Mouse (Mus musculus) heart, postnatal 10 days (tissue): ENCODE results near the gene Mynn. TPM values are rescaled to one million over a fixed set of nuclear protein-coding genes. Genes with fewer than 3 reads are reported as not detected.

Experiments
- DNase-seq, 2 experiments: peaks; one replicate each; pipeline ENCODE4 v3.0.0; 2021
- intact Hi-C: fragments of 180-260 bp; cut with DNase I; formaldehyde crosslinking; loops from one replicate; pipeline ENCODE4 v1.15.1; 2025
- total RNA-seq, 2 experiments: library from RNA; stranded (reverse); gene quantifications; 2 replicates each; pipeline ENCODE4 v1.2.3; 2021

Gene Mynn
- total RNA-seq, 2 experiments from 2014 or later = 14.7 to 18.5 TPM

DNA sequence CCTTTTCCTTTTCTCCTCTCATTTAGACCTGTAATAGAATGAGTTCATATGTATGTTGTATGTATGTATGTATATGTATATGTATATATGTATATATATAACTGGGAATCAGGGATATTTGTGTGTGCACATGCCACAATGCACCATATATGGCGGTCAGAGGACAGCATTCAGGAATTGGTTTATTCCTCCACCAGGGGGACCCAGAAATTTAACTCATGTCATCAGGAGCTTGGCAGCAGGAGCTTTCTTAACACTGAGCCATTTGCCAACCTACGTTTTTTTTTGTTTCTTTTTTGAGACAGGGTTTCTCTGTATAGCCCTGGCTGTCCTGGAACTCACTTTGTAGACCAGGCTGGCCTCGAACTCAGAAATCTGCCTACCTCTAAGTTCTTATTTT is 31.8 kb downstream of the Mynn start:
- DNase-seq = no peak
- intact Hi-C loops = no loop called here

DNA sequence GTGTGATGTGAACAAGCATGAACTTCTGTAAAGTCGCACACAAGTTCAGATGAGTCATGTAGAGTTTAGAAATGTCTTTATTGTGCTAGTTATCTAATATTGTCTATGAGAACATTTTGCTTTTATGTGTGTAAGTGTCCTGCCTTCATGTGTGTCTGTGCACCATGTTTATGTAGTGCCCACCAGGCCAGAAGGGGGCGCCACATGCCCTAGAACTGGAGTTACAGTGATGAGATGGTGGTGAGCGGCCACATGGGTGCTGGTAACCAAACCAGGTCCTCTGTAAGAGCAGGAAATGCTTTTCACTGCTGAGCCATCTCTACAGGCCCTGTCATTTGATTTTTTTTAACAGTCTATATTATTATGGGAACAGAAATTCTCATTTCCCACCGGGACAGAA is 33.8 kb downstream of the Mynn start:
- intact Hi-C loops = no loop called here
- no peak for DNase-seq

DNA sequence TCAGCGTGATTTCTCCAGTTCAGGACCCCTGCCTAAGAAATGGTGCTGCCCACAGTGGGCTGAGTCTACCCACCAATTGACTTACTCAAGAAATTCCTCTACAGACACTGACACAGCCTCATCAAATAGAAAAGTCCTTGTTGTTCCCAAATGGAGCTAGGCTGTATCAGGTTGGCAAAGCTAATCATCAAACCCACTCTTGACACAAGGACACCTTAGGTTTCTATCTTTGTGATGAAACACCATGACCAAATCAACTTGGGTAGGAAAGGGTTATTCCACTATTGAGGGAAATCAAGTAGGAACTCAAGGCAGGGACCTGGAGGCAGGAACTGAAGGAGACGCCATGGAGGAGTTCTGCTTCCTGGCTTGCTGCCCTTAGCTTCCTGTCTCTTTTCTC is 42.3 kb downstream of the Mynn start, which contains the start of gene Lrriq4:
Lrriq4 (plus strand) TSS at position 301 of the 400 bp plus-strand sequence.
- DNase-seq = no peak
- intact Hi-C loops = no loop called here

DNA sequence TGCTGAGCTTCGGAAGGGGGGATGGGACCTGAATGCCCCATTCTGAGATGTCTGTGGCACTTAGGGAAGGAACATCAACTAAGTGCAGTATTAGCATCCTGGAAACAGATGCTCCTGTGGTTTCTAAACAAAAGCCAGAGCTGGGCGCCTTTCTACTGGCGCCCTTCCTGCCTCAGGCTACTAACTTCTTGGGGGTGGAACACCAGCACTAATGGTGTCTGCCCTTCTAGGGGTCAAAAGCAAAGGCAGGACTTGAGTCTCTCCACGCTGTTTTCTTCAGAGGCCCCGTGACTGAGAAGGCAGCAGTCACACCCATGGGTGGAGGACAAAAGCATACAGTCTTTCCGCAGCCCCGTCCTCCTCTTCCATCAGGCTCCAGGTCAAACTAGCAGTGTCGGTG is 44.9 kb downstream of the Mynn start:
- intact Hi-C loops = no loop called here
- no peak for DNase-seq

DNA sequence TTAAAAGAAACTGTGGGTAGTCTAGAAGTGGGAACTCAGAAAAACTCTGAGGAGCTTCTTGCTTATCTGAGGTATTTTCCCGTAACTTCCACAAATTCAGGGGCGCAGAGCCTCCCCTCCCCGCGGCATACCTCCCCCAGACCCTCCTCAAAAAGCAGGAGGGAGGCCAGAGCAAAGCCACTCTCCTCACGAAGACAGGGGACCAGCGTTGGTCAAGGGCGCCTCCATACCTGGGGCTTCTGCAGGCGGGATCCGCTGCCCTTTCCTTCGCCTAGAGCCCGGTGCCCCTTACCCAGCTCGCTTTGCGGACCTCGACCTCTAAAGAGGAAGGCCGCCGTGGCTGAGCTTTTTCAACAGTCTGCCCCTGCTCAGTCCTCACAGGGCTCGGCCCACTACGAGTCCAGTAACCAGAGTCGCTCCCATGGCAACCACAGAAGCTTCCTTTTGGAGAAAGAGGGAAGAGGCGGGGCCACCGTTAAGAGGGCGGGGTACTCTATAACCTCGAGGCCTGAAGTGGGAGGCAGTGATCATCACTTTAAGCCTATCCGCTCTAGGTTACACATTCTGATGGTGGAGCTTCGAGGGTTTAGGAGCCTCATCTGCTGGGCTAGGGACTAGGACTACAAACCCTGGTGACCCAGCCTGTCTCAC is 45.7 kb downstream of the Mynn start, which contains the start of gene Lrrc34:
Lrrc34 (minus strand) TSS at position 430 of the 651 bp plus-strand sequence.
- peak; percentile 30 to 45 for DNase-seq
- intact Hi-C loops = no loop called here

DNA sequence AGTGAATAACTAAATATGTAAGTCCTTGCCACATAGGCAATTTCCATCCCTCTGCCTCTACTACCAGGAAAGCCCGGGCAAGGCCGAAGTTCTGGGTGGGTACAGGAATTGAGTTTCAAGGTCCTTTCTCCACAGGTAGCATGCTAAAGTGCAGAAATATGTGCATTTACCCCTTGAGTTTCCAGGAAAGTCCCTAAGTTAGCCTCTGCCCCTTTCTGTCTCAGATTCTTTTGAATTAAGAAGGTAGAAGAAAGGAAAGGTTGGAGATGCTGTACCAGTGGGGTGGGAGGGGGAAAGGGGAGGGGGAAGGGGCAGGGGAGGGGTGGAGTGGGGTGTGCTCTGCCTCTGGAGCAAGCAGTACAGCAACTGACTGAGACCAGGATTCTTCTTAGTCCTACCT is 46.6 kb downstream of the Mynn start:
- DNase-seq = no peak
- intact Hi-C loops = no loop called here

DNA sequence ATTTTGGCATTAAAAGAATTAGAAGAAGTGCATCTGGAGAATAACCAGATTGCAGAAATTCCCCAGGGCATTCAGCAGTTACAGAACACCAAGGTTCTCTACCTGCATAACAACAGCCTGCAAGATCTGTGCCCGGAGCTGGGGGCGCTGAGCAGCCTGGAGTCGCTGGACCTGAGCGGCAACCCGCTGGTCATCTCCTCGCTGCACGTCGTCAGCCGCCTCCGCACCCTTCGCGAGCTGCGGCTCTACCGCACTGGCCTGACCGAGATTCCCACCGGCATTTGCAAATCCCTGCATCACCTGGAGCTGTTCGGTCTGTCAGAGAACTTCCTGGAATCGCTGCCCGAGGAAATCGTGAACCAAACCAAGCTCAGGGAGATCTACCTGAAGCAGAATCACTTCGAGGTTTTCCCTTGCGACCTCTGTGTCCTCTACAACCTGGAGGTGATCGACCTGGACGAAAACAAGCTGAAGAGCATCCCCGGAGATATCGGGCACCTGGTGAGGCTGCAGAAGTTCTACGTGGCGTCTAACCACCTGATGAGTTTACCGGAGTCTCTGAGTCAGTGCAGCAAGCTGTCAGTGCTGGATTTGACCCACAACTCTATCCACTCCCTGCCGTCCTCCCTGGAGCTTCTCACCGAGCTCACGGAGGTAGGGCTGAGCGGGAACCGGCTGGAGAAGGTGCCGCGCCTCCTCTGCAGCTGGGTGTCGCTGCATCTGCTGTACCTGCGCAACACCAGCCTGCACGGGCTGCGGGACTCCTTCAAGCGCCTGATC is 48.4 kb downstream of the Mynn start:
- intact Hi-C loops = no loop called here
- peak; percentile 4 to 6 for DNase-seq

DNA sequence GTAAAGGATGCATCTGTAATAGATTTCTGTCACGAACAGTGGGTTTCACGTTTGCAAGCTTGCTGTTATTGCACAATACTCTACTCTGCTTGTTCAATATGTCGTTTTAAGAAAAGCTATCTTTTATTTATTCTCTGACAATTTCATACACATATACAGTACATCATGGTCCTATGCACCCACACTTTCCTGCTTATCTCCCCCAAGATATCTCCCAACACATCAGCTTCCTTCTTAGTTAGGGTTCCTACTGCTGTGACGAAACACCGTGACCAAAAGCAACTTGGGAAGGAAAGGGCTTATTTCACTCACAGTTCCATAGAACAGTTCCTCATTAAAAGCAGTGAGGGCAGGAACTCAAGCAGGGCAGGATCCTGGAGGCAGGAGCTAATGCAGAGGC is 54.1 kb downstream of the Mynn start:
- DNase-seq = no peak
- intact Hi-C loops = no loop called here

DNA sequence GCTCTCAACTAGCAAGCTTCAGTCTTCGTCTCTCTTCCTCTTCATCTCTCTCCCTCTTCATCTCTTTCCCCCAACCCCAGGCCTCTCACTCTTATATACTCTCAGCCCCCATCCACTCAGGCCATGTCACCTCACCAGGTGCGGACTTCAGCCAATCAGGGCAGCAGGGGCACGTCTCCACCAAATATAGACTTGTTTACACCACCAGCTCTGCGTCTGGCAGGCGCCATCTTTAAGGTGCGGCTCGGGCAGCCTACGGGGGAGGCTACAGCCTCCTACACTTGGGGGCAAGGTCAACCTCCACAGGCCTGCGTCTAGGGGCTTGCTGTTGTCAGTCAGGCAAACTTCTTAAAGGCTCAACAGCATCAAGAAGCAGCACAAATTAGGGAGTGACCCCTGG is 56.6 kb downstream of the Mynn start:
- intact Hi-C loops = no loop called here
- DNase-seq = no peak

Other genes starting within 250 kb of the Mynn start
- gene Mecom, start 54.1 kb upstream of the Mynn start, total RNA-seq = 10 to 100 TPM; 27.4 to 35.8 TPM
- gene Actrt3, start 2.1 kb upstream of the Mynn start, total RNA-seq = not detected
- gene Lrriq4, start 42.4 kb downstream of the Mynn start, total RNA-seq = not detected
- not detected for gene Lrrc34, start 45.8 kb downstream of the Mynn start, total RNA-seq
- gene Lrrc31, start 97.8 kb downstream of the Mynn start, total RNA-seq = under 1 TPM in 1 of 2 experiments, not detected in 1; 0.26 TPM
- not detected for gene Samd7, start 144.2 kb downstream of the Mynn start, total RNA-seq
- 10 to 100 TPM; 45.6 to 49.9 TPM for gene Sec62, start 190.8 kb downstream of the Mynn start, total RNA-seq